Mouse (Mus musculus) right cerebral cortex, postnatal 36 days (tissue): Measurements from ENCODE around the gene Klhdc9.
A peak's percentile ranks its signal among the peaks of the same experiment; 100 is the strongest.
"Not testable (repeated sequence)": the region's sequence is repeated elsewhere in the genome, so short reads cannot be mapped to it uniquely, and the experiment has no call there.

Experiments
- DNase-seq, 2 experiments: peaks; one replicate each; pipeline ENCODE4 v3.0.0; 2022; ENCODE audit warnings: low spot score in 2 of 2, mixed read lengths in 1 of 2

The Klhdc9 gene

DNA sequence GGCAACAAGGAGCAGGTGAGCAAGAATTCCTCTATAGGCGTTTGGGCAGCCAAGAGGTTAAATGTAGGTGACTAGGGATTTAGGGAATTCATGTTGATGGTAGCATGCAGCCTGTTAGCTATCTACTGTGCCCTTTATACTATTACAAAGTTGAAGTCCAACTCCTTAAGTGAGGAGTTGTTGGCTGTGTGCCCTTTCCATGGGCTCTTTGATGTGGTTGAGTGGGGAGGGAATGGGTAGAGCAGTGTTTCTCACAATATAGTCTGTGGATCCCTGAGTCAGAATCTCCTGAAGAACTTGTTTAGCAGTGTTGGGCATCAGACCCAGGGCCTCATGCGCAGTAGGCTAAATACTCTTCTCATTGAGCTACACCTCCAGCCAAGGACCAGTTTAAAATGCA lies 3.8 kb downstream of the Klhdc9 start:
- no peak for DNase-seq

DNA sequence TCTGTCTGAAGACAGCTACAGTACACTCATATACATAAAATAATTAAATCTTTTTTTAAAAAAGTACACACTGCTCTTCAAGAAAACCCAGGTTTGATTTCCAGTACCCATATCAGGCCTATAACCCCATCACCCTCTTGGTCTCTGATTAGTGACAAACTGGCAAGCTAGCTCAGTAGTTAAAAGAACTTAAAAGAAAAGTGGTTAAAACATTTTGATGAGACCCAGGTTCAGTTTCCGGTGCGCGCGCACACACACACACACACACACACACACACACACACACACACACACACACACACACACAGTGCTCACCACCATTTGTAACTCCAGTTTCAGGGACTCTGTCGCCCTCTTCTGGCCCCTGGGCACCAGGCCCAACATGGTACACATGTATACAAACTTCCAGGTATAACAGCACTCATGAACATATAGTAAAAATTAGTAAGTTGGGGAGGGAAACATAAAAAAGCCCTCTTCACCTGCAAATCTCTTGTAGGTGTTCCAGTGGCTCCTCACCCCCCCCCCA lies 4.7 kb downstream of the Klhdc9 start:
- no peak for DNase-seq

DNA sequence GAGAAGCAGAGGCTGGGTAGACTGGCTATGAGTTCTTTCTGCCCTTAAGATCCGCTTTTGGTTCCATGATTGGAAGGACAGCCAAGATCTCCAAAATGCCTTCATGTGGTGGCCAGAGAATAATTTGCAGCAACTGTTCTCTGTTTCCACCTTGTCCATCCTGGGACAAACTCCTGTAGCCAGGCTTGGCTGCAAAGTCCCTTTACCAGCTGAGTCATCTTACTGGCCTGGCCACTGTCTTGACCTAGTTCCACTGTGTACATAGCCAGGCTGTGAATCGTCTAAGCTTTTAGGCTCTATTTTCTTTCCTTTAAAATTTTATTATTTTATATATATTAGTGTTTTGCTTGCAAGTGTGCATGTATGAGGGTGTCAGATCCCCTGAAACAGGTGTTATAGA lies 11.4 kb downstream of the Klhdc9 start:
- no peak for DNase-seq

DNA sequence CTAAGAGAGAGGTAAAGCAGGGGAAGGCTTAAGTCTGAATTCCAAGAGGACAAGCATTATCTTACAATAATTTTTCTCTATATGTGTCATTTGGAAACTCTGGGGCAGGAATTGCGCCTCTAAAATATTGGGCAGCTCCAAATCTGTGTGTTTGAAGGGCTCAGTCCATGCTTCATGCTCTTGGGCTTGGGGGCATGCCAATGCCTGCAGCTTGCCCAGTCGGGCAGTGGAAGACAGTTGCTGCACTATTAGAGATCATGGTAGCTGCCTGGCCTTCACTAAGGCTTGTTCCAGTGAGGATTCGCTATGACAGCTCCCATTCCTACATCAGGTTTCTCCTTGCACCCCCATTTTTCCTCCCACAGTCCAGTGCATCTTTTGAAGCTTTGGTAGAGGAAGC lies 11.9 kb downstream of the Klhdc9 start:
- no peak for DNase-seq

DNA sequence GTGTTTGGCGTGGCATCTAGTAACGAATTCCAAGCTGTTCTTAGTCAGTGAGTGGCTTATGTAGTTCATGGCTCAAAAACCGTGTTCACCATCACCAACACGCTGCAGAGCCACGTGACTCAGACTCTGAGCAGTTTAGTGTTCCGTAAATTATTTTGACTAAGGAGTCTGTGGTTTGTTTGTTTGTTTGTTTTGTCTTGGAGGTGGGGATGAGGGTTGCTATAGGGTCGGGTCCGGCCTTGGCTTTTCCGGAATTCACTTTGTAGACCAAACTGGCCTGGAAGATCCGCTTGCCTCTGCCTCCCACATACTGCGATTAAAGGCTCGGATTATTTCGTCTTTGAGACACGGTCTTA lies 14.5 kb downstream of the Klhdc9 start:
- no peak for DNase-seq

DNA sequence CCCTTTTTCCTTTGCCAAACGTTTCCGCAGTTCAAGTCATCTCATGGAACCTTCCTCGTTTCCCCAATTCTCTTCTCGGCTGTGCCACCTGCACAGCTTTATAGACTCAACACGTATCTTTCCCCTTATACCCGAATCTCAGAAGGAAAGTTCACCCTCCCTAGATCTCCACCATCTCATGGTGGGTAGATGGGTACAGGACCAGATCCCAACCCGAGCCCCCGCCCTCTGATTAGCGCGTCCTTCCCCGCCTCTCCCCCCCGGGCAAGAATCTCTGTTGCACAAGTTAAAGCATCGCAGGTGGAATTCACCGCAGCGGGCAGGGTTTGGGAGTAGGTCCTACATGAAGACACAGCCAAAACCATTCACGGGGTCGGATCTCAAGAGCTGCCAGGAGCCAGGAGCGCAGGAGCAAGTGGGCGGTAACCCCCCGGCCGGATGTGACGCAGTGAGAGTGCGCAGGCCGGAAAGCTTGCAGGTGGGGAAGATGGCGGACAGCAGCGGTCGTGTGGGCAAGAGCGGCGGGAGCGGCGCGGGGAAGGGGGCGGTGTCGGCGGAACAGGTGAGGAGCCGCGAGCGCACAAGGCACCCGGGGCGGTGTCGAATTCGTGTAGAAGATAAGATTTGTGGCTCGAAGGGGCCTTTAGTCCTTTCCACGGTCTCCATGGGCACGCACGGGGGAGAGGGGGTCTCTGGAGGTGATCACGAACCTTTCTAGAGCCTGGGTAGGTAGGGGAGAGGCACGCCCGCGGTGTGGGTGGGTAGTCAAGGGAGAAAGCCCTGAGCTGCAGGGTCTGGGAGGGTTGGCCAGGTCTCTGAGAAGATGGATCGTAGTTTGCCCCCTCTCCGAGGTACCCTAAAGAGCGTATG lies 15.1 kb downstream of the Klhdc9 start, which contains the start of the genes Nit1 and Pfdn2:
Nit1 (minus strand) TSS at position 422 of the 870 bp plus-strand sequence.
Pfdn2 (plus strand) TSS at position 446 of the 870 bp plus-strand sequence.
- peak; percentile 86 to 87 for DNase-seq

DNA sequence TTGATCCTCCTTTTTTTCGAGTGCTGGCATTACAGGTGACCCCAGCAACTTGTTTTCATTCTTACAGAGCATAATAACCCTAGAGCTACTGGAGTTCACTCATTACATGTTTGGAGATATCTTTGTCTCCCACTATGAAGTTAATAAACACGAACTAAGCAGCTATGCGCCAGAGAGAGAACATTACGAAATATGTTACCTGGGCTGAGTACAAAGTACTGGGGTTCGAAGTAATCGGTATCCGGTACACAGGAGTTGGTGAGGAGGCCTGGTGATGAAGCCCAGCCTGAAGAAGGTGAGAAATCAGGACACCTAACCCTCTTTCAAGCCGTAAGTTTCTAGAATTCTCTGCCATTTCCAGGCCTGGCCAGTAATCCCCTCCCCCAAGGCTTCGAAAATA lies 15.9 kb downstream of the Klhdc9 start:
- no peak for DNase-seq

DNA sequence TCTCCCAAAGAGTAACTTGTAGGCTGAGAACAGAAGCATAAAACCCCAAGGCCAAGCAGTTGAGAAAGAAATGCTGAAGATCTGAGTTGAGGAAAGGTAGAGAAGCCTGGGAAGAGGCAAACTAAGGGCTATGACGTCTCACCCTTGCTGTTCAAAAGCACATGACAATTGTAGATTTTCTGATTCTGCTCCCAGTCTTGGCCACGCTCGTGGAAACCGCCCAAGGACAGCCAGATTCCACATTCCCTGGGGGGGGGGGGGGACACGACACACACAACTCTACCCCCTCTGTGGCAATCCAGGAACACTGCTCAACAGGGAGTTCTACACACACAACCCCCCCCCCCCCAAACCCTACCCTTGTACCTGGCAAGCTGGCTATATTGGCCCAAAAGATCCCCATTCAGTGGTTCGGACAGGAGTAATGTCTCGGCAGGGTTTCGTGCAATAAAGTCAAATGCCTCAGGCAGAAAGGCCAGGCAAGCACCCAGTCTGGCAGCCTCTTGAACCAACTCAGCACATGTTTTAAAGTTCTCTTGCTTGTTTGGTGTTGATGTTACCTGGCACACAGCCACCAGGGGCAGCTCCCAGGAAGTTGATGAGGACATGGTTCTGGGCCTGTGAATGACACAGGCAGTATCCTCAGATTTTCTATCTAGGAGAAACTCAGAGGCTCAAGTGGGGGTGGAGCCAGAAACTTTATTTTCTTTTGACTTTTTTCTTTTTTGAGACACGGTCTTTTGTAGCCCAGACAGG lies 16.5 kb downstream of the Klhdc9 start:
- DNase-seq, result no peak

DNA sequence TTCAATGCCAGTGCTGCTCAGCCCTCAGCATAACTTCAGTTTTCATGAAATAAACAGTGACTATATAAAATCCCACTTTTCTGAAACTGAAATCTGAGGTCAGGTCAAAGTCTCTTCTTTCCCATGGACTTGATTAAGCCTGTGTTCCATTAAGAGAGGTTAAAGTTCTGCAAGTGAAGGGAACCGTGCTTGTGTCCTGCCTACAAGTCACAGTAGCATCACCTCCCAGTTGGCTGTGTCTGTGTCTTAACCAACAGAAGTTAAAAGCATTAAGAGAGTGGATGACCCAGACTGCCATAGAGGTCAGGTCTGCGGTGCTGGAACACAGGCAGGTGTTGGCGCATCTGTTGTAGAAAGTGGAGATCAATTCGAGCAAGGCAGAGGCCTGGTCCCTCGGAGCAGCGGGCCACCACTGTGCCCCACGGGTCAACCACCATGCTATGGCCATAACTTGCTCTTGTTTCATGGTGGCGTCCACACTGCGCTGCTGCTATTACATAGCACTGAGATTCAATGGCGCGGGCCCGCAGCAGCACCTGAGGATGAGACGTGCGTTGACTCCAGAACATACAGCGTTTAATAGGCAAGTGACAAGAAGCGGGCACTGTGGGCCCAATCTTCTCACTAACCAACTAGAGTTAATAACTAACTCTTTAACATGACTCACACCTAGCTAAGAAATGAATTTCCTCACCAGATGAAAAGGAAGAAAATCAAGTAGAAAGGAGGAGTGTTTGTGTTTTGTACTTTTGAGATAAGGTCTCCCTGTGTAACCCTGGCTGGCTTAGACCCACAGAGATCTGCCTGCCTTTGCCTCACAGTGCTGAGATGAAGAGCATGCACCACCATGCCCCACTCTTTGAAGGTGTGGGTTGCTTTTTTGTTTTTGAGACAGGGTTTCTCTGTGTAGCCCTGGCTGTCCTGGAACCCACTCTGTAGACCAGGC lies 18.1 kb downstream of the Klhdc9 start:
- DNase-seq, result no peak

DNA sequence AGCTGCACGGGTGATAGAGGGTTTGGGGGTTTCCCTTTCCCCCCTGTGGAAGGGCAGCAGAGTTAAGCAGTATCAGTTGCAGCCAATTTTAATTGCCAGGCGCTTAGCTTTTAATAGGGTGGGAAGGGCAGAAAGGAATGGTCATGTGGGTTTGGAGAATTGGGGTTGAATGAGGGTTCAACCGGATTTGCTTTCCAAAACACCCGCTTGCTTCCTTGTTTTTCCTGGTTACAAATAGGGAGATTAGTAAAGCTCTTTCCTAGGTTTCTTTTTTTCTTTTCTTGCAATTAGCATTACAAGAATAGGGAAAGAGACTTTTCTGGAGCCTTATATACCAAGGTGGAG lies 30.4 kb downstream of the Klhdc9 start:
- DNase-seq, result no peak

DNA sequence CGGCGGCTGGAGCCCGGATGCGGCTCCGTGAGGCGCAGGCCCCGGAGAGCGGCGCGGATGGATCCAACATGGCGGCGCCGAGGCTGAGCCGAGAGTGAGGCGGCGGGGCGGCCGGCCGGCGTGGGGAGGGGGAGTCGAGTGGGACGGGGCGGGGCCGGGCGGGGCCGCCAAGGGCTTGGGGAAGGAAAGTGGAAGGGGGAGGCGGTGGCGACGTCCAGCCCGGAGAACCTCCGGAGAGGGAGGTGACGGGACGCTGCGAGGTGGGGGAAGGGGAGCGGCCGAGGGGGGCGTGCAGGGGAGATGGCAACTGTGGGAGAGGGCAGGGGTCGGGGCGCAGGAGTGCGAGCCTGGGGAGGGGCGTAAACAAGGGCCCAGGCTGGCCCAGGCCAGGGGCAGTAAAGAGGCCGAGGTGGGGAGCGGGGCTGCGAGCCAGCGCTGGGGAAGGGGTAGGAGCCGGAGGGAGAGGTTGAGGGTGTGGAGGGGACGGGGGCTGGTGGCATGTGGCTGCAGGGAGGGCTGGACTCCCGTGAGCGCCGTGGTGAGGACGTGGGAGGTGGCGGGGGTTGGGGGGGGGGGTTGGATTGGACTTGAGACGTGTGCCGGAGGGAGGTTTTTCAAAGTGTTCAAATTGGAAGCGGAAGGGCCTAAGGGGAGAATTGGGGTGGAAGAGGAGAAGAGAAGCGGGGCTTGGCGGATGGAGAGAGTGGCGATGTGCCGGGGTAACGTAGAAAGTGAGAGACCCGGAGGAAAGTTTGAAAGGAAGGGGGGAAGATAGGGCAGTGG lies 31.0 kb downstream of the Klhdc9 start:
- no peak for DNase-seq

DNA sequence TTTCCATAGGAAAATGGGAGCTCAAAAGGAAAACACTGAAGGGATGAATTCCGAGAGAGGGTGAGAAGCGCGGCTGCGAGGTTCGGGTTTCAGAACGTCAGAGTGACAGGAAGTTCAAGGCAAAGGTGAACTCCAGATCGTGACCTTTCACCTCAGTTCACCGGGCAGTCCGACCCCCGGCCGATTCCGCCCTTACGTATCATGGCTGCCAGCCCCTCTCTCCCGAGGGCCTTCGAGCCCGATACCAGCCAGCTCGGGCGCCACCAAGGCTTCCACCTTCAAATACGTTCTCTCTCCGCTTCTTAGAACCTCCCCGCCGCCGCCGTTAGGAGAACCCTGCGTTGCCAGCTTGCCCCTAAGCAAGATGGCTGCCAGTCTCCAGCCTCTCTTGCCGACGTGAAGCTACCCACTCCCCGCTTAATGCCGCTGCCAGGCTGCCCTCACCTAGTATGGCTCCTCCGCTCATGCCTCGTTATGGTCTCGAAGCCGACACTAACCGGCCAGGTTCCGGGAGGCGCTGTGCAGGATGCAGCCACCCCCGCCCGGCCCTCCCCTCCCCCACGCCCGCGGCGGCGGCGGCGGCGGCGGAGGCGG lies 31.7 kb downstream of the Klhdc9 start, which contains the start of gene Dedd:
Dedd (plus strand) TSS at position 307 of the 594 bp plus-strand sequence.
- peak; percentile 93 for DNase-seq

DNA sequence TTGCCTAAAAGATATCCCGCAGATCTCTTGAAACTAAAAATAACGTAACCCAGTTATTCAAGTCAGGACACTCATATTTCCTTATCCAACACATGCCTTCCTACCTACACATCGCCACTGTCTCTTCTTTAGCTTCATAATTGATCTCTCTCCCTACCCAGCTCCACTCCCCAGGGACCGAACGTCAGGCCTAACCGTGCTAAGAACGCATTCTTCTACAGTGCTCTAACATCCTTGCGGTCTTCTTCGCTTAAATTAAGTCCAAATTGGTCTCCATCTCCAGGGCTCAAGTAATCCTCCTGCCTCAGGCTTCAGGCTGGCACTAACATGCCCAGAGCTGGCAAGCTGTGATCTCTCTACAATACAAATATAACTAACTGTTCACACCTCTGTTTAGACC lies 32.4 kb downstream of the Klhdc9 start:
- DNase-seq, result no peak

DNA sequence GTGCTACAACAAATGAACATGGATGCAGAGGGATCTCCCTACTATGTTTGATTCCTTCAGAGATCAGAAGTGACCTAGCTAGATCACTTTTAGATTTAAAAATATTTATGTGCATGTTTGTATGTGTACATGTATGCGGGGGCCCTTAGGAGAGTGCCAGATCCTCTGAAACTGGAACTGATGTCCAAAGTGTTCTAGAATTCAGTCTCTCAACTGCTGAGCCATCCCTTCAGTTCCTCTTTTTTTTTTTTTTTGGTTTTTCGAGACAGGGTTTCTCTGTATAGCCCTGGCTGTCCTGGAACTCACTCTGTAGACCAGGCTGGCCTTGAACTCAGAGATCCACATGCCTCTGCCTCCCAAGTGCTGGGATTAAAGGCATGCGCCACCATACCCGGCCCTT lies 34.0 kb downstream of the Klhdc9 start:
- DNase-seq, result not testable (repeated sequence)

DNA sequence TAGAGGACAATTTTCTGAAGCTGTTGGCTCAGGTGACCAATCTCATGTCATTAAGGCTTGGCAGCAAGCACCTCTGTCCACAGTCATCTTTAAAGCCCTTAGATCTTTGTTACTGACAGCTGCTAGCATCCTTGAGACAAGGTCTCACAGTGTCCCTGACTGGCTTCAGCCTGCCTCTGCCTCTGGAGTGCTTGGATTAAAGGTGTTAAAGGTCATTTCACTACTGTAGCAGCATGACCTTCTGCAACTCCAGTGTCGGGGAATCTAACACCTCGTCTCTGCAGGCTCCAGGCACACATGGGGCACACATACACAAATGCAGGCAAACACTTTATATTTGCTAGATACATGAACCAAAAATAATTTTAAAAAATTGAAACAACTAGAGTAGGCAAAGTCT lies 35.0 kb downstream of the Klhdc9 start:
- no peak for DNase-seq

DNA sequence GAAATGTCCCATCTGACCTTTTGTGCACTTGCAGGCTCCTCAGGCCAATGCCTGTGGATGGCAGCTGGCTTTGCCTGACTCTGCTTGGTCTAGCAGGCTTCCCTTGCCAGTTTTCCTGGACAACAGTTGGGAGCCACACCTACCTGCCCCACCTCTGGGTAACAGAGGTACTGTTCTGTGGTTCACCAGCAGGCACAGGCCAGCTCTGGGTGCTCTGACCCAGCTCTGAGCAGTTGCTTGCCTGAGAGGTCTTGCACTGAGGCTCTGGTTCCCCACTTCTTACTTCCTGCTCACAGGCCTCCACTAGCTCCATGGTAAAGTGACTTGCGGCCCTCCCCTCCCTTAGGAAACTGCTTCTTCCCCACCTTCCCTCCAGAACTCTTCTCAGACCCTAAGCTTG lies 38.6 kb downstream of the Klhdc9 start:
- DNase-seq, result no peak

DNA sequence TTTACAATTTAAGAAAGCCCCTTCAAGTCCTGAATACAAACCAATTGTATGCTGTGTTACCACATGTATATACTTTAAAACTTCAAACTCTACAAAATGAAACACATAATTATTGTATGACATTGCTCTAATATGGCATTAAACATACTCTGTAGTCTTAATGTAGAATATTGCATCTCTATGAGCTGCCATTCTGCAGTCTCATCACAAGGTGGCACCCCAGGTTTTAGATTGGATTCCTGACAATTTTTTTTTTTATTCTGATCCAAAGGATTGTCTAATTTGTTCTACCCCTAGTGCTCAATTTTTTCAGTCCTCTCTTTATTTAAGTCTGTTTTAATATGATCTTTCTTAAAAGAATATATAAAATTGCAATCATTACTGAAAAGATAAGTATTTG lies 39.2 kb downstream of the Klhdc9 start:
- DNase-seq, result no peak

DNA sequence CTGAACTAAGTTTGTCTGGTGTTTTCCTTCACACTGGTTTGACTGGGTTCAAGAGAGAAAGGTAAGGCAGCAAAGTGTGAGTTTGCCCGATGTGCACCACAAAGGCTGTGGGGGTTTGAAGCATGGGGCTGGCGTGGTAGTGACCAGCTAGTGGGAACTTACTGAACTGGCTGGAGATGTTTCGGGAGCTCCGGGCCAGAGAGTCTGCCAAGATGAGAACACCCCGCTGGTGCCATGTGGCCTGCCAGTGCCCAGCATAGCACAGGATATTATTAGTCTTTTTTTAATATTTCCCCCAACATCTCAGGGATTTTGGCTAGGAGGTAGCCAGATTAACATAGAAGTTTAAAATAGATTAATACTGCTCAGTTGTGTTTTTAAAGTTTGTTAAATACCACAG lies 40.4 kb downstream of the Klhdc9 start:
- no peak for DNase-seq

DNA sequence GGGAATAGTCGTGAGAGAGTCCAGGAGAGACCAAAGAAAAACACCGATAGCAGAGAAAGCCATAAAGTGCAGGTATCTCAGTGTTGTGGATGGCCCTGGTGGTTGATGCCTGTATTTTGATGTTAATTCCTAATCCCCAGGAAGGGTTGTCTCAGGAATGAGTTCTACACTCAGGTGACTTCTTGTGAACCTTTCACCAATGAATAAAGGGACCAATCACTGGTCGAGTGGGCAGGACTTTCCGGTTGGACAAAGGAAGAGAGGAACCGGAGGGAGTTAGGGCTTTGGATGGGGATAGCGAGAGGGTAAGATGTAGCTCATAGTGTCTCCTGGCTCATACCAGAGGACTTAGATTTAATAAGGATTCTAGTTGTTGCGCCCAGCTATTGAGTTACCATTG lies 40.9 kb downstream of the Klhdc9 start:
- DNase-seq, result no peak

DNA sequence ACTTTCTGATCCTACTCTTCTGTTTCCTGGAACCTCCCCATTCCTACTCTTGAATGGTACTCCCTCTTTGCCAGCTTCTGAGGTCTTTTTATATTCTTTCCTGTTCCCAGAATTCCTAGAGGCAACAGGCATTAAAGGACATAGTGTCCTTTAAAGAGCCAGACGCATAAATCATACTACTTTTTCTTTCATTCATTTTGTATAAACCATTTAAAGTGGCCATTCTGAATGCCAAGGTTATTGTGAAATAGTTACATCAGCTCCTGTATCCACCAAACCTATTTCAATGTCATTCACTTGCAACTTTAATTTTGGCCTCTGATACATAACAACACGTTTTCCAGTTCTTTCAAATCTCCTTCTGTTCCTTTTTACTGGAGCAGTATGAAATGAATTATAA lies 51.3 kb downstream of the Klhdc9 start:
- no peak for DNase-seq
